Mouse (Mus musculus): ENCODE data around the gene Gltp.

Gltp gene

GRCm38 (mm10) chr5:114690633-114691567 lies at the start of gene Gltp:
Gltp (minus strand) TSS chr5:114690984.
- peak; percentile 93 for DNase-seq (ENCODE audit: low spot score)

DNA sequence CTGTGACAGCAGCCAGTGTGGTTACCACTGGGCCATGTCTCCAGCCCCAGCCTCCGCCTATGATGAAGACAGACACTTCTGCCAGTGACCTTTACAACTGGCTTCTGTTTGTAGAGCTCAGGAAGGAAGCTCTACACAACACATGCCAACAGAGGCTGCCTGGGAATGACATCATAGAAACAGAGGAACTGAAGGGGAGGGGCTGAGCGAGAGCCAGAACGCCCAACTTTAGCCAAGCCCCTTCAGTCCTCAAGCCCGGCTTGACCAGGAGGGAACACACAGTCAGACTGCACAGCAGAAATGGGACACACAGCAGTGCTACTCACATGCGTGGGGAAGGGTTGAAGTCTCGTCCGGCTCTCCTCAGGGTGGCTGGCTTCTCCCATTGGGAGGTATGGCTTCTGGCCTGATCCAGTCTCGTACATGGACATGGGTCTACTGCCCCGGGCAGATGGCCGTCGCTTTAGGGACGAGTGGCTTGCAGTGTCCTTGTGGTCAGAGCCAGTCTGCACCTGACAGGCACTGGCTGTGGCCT lies 48.0 kb upstream of the Gltp start:
- DNase-seq (ENCODE audit: low spot score), result no peak

- DNase-seq (ENCODE audit: low spot score), result no peak
These were observed 46.5 kb upstream of the Gltp start for GRCm38 (mm10) chr5:114737090-114737887.

DNA sequence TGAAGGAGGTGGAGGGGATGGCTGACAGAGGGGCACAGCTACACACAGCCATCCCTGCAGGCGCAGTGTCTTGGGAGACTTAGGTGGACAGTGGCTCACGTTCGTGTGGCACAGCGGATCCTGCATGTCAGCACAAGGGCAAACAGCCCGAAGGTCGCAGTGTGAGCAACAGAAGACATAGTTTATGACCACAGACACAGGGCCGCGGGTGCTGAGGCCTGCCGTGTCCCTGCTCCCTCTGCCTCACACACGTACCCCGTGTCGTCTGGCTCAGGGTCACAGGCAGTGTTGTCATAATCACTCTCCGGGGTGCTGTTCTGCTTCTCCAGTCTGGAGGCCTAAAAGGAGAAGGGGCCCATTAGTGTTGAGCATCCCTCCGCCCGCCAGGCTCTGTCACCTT lies 42.8 kb upstream of the Gltp start:
- DNase-seq (ENCODE audit: low spot score), result no peak

DNA sequence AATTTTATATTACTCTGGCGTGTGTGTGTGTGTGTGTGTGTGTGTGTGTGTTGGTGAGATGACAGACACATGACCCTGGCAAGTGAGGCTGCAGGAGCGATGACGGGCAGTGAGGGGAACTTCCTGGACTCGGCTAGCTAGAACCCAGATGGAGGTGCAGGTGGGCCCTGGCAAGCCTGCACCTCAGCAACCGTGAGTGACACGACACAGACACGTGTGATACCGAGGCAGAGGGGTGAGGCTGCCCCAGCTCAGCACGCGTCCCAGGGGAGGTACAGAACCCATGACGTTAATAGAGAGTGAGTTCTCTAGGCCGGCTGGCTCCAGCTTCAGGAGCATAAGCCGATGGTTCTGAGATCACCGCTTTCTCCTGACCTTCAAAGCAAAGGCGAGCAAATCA lies 41.2 kb upstream of the Gltp start:
- DNase-seq (ENCODE audit: low spot score), result no peak

GRCm38 (mm10) chr5:114731498-114731897 lies 40.7 kb upstream of the Gltp start:
- DNase-seq (ENCODE audit: low spot score), result no peak

- DNase-seq (ENCODE audit: low spot score), result no peak
These were observed 39.3 kb upstream of the Gltp start for GRCm38 (mm10) chr5:114730129-114730528.

DNA sequence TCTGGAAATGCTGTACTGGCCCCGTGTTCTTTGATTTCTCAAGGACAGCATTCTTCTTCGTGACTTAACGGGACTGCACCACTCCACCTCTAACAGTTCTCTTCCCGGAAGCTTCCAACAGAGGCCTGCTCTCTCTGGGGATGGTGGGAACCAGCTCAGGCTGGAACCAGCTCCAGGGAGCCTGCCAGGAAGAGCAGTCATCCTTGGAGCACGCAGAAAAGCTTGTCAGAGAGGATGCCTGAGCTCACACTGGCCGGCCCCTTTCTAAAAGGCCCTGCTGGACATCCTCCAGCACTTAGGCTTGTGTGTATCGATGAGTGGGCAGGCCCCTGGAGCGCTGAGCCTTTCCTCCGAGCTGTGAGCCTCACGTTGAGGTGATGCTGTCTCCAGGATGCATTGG lies 37.4 kb upstream of the Gltp start:
- peak; percentile 68 for DNase-seq (ENCODE audit: low spot score)

DNA sequence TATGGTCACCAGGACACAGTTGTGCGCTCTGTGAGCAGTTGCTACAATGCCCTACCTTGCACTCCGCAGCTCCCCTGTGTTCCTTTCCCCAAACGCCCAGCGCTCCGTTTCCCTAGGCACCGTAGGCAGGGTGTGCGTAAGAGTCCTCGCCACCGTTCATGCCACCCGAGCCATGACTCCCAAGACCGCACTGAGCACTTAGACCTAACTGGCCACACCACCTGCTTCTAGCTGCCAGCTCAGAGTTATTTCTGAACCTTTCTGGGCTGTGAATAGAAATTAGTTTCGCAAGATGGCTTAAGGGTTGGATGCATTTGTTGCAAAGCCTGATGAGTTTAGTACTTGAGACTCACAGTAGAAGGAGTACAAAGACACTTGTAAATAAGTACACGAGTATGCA lies 32.1 kb upstream of the Gltp start:
- no peak for DNase-seq (ENCODE audit: low spot score)

- no peak for DNase-seq (ENCODE audit: low spot score)
These were observed 31.2 kb upstream of the Gltp start for GRCm38 (mm10) chr5:114721969-114722368.

GRCm38 (mm10) chr5:114720784-114721183 lies 30.0 kb upstream of the Gltp start:
- DNase-seq (ENCODE audit: low spot score), result no peak

- DNase-seq (ENCODE audit: low spot score), result no peak
These were observed 29.1 kb upstream of the Gltp start for GRCm38 (mm10) chr5:114719928-114720270.

GRCm38 (mm10) chr5:114719003-114719927 lies 28.5 kb upstream of the Gltp start:
- no peak for DNase-seq (ENCODE audit: low spot score)

DNA sequence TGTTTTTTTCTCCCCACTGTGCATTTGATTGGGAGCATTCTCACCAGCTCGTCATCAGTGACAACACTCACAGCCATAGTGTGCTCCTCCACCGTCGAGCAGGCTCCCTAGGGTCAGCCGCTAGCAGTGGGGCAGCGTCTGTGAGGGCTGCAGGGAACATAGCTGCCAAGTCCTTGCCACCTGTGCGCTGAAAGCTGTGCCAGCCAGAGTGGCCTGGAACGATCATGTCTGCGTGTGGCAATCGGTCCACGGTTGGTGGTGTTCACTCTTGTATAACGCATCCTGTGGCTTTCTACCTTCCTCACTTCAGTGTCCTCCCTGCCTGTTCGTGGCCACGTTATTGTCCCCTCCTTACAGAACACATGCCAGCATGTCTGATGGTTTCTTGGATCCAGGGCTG lies 27.7 kb upstream of the Gltp start:
- DNase-seq (ENCODE audit: low spot score), result no peak

DNA sequence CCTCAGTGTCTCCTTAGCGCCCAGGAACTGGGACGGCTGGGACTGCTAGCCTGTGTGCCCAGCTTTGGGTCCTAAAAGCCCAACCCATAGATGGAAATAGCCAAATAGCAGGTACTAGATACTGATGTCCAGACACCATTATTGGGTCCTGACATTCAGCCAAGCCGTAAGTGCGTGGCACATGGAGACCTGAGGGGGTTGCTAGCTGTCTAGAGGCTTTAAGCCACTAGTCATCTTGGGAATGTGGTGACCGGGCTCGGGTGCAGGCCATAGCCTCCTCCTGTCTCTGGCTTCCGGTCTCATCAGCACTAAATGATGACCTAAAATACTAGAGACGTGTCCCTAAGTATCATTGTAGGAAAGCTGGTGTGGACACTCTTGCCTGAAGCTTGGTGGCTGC lies 27.2 kb upstream of the Gltp start:
- no peak for DNase-seq (ENCODE audit: low spot score)

DNA sequence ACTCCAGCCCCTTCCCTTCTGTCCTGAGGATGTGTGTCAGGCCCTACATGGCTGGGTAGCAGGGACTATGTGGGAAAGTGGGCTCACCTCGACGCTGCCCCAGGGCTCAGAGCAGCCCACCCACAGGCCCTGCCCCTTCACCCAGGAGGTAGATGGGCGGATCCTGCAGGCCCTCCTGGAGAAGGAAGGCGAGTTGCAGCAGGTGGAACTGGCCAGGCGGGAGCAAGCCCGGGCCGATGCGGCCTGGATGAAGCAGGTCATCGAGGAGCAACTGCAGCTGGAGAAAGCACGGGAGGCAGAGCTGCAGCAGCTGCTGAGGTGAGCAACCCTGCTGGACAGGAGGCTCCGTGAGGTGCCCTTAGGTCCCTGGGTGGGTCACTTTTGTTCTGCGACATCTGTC lies 26.5 kb upstream of the Gltp start:
- DNase-seq (ENCODE audit: low spot score), result no peak

- DNase-seq (ENCODE audit: low spot score), result no peak
These were observed 23.8 kb upstream of the Gltp start for GRCm38 (mm10) chr5:114714551-114714950.

DNA sequence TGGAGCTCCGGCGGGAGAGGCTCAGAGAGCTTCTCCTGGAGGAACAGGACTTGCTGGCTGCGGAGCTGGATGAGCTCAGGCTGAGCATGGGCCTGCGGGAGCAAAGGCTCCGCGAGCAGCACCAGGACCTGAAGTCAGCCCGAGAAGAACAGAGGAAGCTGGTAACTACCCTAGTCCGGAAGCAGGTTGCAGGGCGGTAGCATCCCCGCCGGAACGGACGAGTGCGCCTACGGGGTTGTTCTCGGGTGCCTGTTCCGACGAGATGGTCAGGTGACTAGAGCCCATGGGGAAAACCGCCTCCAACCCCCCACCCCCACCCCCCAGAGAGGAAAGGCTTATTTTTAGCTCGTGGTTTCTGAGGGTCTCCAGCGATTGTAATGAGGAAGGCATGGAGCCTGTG lies 18.6 kb upstream of the Gltp start:
- DNase-seq (ENCODE audit: low spot score), result no peak

DNA sequence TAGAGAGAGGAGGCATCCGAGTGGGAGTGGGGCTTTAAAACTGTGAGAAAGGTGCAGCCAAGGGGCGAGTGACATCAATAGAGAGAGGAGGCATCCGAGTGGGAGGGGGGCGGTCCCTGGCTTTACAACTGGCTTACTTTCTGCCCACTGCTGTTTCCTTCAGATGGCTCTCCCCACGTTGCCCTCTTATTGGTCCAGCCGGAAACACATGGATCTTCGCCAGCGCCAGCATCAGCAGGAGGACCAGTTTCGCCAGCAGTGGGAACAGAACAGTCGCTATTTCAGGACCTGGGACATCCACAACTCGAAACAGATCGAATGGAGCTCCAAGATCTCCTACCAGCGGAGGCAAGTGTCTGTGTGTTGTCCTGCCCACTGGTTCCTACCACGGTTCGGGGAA lies 17.7 kb upstream of the Gltp start:
- no peak for DNase-seq (ENCODE audit: low spot score)

DNA sequence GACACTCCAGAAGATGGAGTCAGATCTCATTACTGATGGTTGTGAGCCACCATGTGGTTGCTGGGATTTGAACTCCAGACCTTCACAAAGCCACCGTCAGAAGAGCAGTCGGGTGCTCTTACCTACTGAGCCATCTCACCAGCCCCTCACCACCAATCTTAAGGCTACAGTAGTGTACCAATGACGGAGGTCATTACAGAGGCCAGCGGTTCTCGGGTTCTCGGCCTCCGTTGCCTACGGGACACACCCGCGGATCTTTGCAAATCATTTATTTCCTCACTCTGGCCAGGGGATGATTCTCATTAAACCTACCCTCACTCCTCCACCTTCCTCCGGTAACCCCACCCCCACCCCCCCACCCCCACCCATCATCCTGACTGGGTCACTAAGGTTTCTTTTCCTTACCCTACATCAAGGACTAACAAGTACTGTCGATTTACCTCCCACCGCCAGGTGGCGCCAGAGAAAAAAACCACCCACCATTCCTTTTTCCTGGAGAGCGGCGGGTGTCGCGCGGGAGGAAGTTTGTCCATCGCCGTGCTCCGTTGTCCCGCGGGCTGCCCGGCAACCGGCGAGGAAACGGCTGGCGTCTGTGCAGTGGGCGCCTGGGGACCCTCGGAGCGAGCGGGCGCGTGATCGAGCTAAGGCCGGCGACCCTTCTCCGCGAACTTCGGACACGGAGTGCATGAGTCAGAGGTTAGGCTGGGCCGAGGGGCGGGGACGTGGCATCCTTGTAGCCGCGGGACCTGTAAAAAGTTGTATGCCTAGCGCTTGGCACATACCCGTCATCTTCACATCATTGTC lies 16.7 kb upstream of the Gltp start, which contains the start of gene Tchp:
Tchp (plus strand) TSS at position 496 of the 804 bp plus-strand sequence.
- peak; percentile 93 for DNase-seq (ENCODE audit: low spot score)
